Mouse (Mus musculus) limb, embryonic 10.5 days (tissue): ENCODE data around the gene Adat3. TPM values are rescaled to one million over a fixed set of nuclear protein-coding genes. Genes with fewer than 3 reads are reported as not detected.
"Not testable (repeated sequence)": the region's sequence is repeated elsewhere in the genome, so short reads cannot be mapped to it uniquely, and the experiment has no call there.

Experiments used
- DNase-seq: peaks from one replicate; pipeline ENCODE4 v3.0.0-alpha.2; 2017; ENCODE audit warnings: low spot score
- H3K27ac ChIP-seq: fragments of 300-500 bp; sonication (generic); 2 replicates; pipeline ENCODE4 v1.5.1; 2016; ENCODE audit warnings: mild to moderate bottlenecking
- H3K27me3 ChIP-seq: fragments of 300-500 bp; sonication (generic); 2 replicates; pipeline ENCODE4 v1.6.1; 2016; ENCODE audit warnings: low read depth, mild to moderate bottlenecking; ENCODE audit not compliant: poor library complexity, severe bottlenecking
- H3K36me3 ChIP-seq: fragments of 300-500 bp; sonication (generic); 2 replicates; pipeline ENCODE4 v1.6.1; 2016; ENCODE audit warnings: mild to moderate bottlenecking, moderate library complexity
- H3K4me1 ChIP-seq: fragments of 300-500 bp; sonication (generic); 2 replicates; pipeline ENCODE4 v1.6.1; 2016
- H3K4me3 ChIP-seq: fragments of 300-500 bp; sonication (generic); 2 replicates; pipeline ENCODE4 v1.5.1; 2016; ENCODE audit warnings: mild to moderate bottlenecking, moderate library complexity
- H3K9me3 ChIP-seq: fragments of 300-500 bp; sonication (generic); replicated peaks from 2 replicates; pipeline ENCODE4 v1.6.1; 2016; ENCODE audit warnings: mild to moderate bottlenecking
- WGBS: fragments of 180-500 bp; shearing (Covaris S2); methylation state at CpG from one replicate; pipeline ENCODE4 v1.1.7; 2016; 5-methylcytosine and 5-hydroxymethylcytosine counted together
- polyA plus RNA-seq: library from polyadenylated mRNA; unstranded; fragments of >200 nt; fragmentation: Nextera tagmentation; extraction: Ambion mirVana; gene quantifications from 2 replicates; pipeline ENCODE4 v1.2.1, GENCODE M21; 2016

Gene Adat3
- polyA plus RNA-seq, 1 experiment from 2014 or later = 11.1 TPM

DNA sequence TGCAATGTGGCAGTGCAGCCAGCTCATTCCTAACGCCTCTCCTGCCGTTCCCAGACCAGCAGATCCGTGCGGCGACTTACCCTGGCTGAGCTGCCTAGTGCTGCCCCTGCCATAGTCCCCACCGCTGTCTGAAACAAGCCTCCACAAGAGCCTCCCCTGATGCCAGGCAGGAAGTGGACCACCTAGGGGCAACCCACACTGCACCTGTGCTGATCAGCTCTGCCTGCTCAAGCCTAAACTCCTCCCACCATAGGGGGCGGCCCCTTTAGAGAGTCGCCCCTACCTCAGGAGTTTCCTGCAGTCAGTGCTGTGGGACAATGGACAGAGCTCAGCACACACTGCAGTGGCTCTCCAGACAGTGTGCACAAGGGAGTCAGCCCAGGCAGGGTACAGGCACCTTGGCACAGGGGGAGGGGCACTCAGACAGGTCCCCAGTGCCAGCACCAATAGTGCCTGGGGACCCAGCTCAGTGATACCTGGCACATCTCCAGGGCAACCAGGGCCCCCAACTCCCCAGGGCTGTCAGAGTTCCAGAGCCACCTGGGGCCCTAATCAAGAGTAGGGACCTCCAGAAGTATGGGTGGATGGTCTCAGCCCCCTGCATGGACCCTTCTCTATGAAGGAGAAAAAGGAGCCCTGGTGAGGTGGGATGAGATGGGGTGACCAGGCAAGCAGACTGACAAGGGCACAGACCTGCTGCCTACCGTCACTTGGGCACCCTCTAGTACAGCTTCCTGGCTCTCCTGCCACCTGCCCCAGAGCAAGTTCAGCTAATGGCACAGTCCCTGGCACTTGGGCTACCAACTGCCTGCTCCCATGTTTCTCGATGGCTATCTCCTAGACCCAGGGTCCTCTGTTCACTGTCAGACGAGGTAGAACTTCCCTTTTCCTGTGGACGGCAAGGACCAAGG lies 17.8 kb upstream of the Adat3 start:
- H3K27ac ChIP-seq = 0 out of 2 replicates have a peak overlapping the region, but pooled peaks have one; percentile 34
- WGBS = 84% methylated on average over 12 of the region's 12 CpGs
- no peak for DNase-seq
- peaks cover 43% of the 10 kb centered on the region for H3K4me1 ChIP-seq
- peaks cover 57% of the 10 kb centered on the region for H3K36me3 ChIP-seq
- H3K4me3 ChIP-seq = peak overlapping the region; percentile 8
- no peaks in the 10 kb centered on the region for H3K9me3 ChIP-seq
- H3K27me3 ChIP-seq = no peaks in the 10 kb centered on the region

GRCm38 (mm10) chr10:80585581-80585980 lies 17.1 kb upstream of the Adat3 start:
- DNase-seq = no peak
- Histone ChIP-seq H3K36me3 (peaks cover 57% of the 10 kb centered on the region), H3K27ac (no peak overlapping the region), H3K27me3 (no peaks in the 10 kb centered on the region), H3K4me3 (peak overlapping the region; percentile 25), H3K9me3 (no peaks in the 10 kb centered on the region), H3K4me1 (peaks cover 47% of the 10 kb centered on the region)
- WGBS = 96% methylated on average over 8 of the region's 8 CpGs

DNA sequence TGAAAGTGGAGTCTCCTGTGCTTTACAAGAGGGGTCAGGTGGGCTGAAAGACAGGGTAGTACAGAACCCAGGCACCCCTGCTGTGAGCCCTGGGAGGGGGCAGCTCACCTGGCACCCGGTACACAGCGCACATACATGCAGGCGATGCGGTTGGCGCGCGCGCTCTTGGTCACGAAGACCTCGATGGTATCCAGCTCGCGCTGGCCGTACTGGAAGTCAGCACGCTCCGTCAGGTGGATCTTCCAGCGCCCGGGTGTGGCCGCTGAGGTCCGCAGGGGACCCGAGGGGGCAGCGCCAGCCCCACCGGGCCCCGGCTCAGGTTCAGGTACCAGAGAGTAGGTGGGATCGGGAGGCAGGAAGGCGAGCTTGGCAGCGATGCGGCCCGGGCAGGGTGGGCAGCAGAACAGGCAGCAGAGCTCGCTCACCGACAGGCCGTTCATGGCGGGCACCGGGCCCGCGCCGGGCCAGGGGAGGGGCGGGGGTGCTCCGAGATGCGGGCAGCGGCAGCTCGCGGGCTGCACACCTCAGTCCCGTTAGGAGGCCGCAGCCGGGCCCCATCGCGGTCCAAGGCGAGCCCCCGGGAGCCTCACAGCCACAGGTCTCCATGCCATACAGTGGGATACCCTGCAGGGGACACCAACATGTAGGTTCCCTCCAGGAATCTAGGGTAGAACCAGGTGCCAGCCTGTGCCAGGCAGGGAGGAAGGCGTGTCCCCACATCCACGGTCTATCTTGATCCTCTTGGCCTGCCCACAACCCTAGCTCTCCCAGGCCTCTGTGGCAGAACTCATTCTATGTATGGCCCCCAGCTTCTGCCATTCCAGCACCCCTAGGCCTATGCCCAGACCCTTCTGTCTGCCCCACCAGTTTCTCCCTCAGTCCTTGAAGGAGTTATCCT lies 16.0 kb upstream of the Adat3 start:
- no peak for DNase-seq
- 93% methylated on average over 51 of the region's 51 CpGs for WGBS
- peak overlapping the region; percentile 25 for H3K4me3 ChIP-seq
- peak overlapping the region; percentile 80 for H3K27ac ChIP-seq
- H3K36me3 ChIP-seq = peaks cover 51% of the 10 kb centered on the region
- H3K9me3 ChIP-seq = no peaks in the 10 kb centered on the region
- H3K4me1 ChIP-seq = peaks cover 47% of the 10 kb centered on the region
- no peaks in the 10 kb centered on the region for H3K27me3 ChIP-seq

DNA sequence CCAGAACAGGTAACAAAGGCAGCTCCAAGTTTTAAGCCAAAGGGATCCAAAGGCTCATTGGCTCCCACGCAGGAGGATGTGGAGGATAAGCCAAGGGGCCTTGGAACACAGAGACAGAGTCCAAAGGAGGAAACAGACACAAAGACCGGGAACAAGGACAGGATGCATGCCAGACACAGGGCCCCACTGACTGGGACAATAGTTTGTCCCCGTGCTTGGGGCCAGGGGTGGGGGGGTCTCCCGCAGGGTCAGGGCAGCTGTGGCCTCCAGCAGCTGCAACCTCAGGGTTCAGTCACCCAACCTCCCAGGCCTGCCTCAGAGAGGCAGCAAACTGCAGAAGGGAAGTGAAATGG lies 15.4 kb upstream of the Adat3 start:
- DNase-seq = no peak
- Histone ChIP-seq H3K27ac (peak overlapping the region; percentile 80), H3K4me1 (peaks cover 51% of the 10 kb centered on the region), H3K4me3 (peak overlapping the region; percentile 25; the same call in 1 of the 2 replicates), H3K27me3 (no peaks in the 10 kb centered on the region), H3K9me3 (no peaks in the 10 kb centered on the region), H3K36me3 (peaks cover 46% of the 10 kb centered on the region)
- WGBS = 74% methylated on average over 4 of the region's 4 CpGs

DNA sequence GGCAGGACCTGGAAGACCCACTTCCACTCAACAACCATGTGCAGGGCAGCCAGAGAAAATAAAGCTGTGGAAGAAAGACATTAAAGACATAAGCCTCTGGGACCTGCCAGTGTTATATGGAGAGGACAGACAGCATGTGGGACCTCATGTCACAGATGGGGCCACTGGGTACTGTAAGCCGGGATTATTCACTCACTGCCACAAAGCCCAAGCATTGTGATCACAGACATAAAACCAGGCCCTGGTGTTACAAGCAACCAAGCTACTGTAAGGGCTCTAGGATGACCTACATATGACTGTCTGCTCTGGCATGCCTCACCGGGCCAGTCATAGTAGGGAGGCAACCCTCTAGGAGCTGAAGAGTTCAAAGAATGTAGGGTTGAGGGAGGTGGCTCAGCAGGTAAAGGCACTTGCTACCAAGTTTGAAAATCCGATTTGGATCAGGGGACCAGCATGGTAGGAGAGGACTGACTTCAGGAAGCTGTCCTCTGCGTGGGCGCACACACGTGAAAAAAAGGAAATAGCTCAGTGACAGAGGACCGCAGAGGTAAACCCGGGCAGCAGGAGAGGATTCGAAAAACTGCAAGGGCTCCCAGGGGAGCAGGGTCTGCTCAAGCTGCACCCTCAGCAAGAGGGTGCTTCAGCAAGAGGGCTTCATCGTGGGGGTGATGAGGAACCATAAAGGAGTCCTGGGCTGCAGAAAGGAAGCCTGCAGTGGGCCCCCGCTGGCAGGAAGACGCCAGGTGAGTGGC lies 13.4 kb upstream of the Adat3 start:
- Histone ChIP-seq H3K4me3 (peak overlapping the region; percentile 86), H3K36me3 (peaks cover 28% of the 10 kb centered on the region), H3K27me3 (no peaks in the 10 kb centered on the region), H3K9me3 (no peaks in the 10 kb centered on the region), H3K27ac (peak overlapping the region; percentile 87), H3K4me1 (peaks cover 51% of the 10 kb centered on the region)
- no peak for DNase-seq
- 19% methylated on average over 12 of the region's 12 CpGs for WGBS

GRCm38 (mm10) chr10:80589879-80590854 lies 12.5 kb upstream of the Adat3 start, which contains the start of gene Abhd17a:
Gene Abhd17a (minus strand): TSS chr10:80590341.
- H3K27ac ChIP-seq = peak within 1 kb of the TSS; percentile 87
- peaks cover 19% of the 10 kb centered on the region for H3K36me3 ChIP-seq
- H3K4me1 ChIP-seq = peaks cover 44% of the 10 kb centered on the region
- DNase-seq = peak; percentile 96
- peak within 1 kb of the TSS; percentile 86 for H3K4me3 ChIP-seq
- no peaks in the 10 kb centered on the region for H3K9me3 ChIP-seq
- under 1% methylated on average over 73 of the region's 73 CpGs for WGBS
- H3K27me3 ChIP-seq = no peaks in the 10 kb centered on the region

- Histone ChIP-seq H3K9me3 (no peaks in the 10 kb centered on the region), H3K36me3 (no peaks in the 10 kb centered on the region), H3K4me3 (no peak overlapping the region), H3K27ac (no peak overlapping the region), H3K4me1 (0 out of 2 replicates have a peak, but pooled peaks cover 4% of the 10 kb centered on the region), H3K27me3 (no peaks in the 10 kb centered on the region)
- no peak for DNase-seq
- 48% methylated on average over 4 of the region's 4 CpGs for WGBS
Measured at GRCm38 (mm10) chr10:80596318-80596717, 6.4 kb upstream of the Adat3 start.

- DNase-seq = no peak
- 36% methylated on average over 7 of the region's 7 CpGs for WGBS
- no peaks in the 10 kb centered on the region for H3K9me3 ChIP-seq
- no peaks in the 10 kb centered on the region for H3K27me3 ChIP-seq
- H3K36me3 ChIP-seq = peaks cover 29% of the 10 kb centered on the region
- peak overlapping the region; percentile 89 for H3K27ac ChIP-seq
- H3K4me3 ChIP-seq = peak overlapping the region; percentile 83
- peaks cover 26% of the 10 kb centered on the region for H3K4me1 ChIP-seq
Measured at GRCm38 (mm10) chr10:80603364-80603763, 684 bp downstream of the Adat3 start.

DNA sequence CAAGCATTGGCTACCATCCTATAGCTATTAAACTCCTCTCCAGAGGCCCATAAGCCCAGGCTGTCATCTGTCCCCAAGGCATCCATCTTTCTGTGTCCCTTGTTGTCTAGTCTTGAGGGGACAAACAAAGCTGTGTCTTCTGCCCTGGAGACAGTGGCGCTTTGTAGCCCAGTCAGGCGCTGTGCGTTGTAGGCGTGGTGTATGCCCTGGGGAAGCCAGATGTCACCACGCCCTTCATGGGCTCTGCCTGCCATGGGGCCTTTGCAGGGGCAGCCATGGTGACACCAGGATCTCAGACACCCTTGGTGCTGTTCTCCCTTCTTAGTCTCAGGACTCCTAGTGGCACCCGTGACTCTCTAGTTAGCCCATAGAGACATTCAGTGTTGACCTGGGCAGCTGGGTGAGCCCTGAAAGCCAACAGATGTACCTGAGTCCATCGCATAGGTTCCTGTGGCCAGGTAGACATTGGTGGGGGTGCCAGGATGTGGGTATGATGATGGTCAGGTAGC lies 1.4 kb downstream of the Adat3 start:
- Histone ChIP-seq H3K36me3 (peaks cover 36% of the 10 kb centered on the region), H3K27ac (0 out of 2 replicates have a peak overlapping the region, but pooled peaks have one; percentile 89), H3K4me1 (peaks cover 26% of the 10 kb centered on the region), H3K9me3 (no peaks in the 10 kb centered on the region), H3K27me3 (no peaks in the 10 kb centered on the region), H3K4me3 (peak overlapping the region; percentile 83)
- 95% methylated on average over 7 of the region's 7 CpGs for WGBS
- no peak for DNase-seq

DNA sequence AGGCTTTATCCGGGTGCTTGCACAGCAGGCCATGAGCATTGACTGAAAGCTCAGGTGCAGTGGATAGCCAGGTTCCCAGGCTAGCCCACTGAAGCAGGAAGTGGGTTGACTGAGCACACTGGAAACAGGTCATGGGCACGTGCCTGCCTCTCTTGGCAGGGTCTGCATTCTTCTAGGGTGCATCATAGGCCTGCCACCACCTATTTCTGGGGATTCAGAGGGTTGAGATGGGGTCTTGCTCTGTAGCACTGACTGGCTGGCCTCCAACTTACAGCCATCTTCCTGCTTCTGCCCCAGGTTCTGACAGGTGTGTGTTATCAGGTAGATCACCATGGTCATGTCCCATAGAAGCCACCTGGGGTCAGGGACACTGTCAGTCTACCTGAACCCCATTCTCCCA lies 2.3 kb downstream of the Adat3 start:
- no peaks in the 10 kb centered on the region for H3K9me3 ChIP-seq
- no peak overlapping the region for H3K27ac ChIP-seq
- peaks cover 45% of the 10 kb centered on the region for H3K36me3 ChIP-seq
- no peaks in the 10 kb centered on the region for H3K27me3 ChIP-seq
- 83% methylated on average over 2 of the region's 2 CpGs for WGBS
- H3K4me1 ChIP-seq = peaks cover 26% of the 10 kb centered on the region
- no peak overlapping the region for H3K4me3 ChIP-seq
- no peak for DNase-seq

GRCm38 (mm10) chr10:80605721-80606120 lies 3.0 kb downstream of the Adat3 start, which contains the start of gene Gm49322:
Gene Gm49322 (plus strand): TSS chr10:80606021.
- 0 out of 2 replicates have a peak within 1 kb of the TSS, but pooled peaks have one; percentile 5 for H3K4me3 ChIP-seq
- 91% methylated on average over 4 of the region's 4 CpGs for WGBS
- H3K36me3 ChIP-seq = peaks cover 52% of the 10 kb centered on the region
- not testable (repeated sequence) for H3K27me3 ChIP-seq, H3K27ac ChIP-seq, H3K9me3 ChIP-seq, DNase-seq
- H3K4me1 ChIP-seq = peaks cover 28% of the 10 kb centered on the region
